Mouse (Mus musculus) cortical plate, adult 2 months (tissue): ENCODE results near the gene Mrpl38.

Experiments used
- CTCF ChIP-seq: fragments of 200-500 bp; IDR thresholded peaks from 2 replicates; pipeline ENCODE4 v1.5.1; 2011; ENCODE audit warnings: mild to moderate bottlenecking, control low read depth, low read length; ENCODE audit not compliant: insufficient read depth; ENCODE audit errors: extremely low read depth
- POLR2A ChIP-seq: fragments of 200-500 bp; IDR thresholded peaks from 2 replicates; pipeline ENCODE4 v1.6.1; 2011; ENCODE audit warnings: mild to moderate bottlenecking, low read length, control low read depth; ENCODE audit not compliant: insufficient read depth; ENCODE audit errors: extremely low read depth

- TF ChIP-seq CTCF (no peak), POLR2A (no peak)
Observed at GRCm38 (mm10) chr11:116127156-116127980, 11.3 kb downstream of the Mrpl38 start, which contains the start of gene Trim47.
